Mouse (Mus musculus): ENCODE results near the gene Lgals9.

Lgals9 gene

GRCm38 (mm10) chr11:78984483-78985177, at the start of gene Lgals9:
Gene Lgals9 (minus strand): TSS chr11:78984946.
- DNase-seq (ENCODE audit: low read depth): peak; percentile 85

- DNase-seq (ENCODE audit: low read depth): peak; percentile 26
Measured at GRCm38 (mm10) chr11:79033636-79034035, 48.9 kb upstream of the Lgals9 start.

- DNase-seq (ENCODE audit: low read depth): no peak
Measured at GRCm38 (mm10) chr11:79033021-79033420, 48.3 kb upstream of the Lgals9 start.

GRCm38 (mm10) chr11:79031452-79031746, 46.7 kb upstream of the Lgals9 start:
- no peak for DNase-seq (ENCODE audit: low read depth)

GRCm38 (mm10) chr11:79030570-79031451, 46.1 kb upstream of the Lgals9 start:
- DNase-seq (ENCODE audit: low read depth): peak; percentile 83

- DNase-seq (ENCODE audit: low read depth): no peak
Measured at GRCm38 (mm10) chr11:79023751-79024150, 39.0 kb upstream of the Lgals9 start.

- peak; percentile 88 for DNase-seq (ENCODE audit: low read depth)
Measured at GRCm38 (mm10) chr11:79023342-79023741, 38.6 kb upstream of the Lgals9 start.

- DNase-seq (ENCODE audit: low read depth): no peak
Measured at GRCm38 (mm10) chr11:79022836-79023235, 38.1 kb upstream of the Lgals9 start.

GRCm38 (mm10) chr11:79020535-79021045, 35.8 kb upstream of the Lgals9 start:
- no peak for DNase-seq (ENCODE audit: low read depth)

- DNase-seq (ENCODE audit: low read depth): peak; percentile 75
Measured at GRCm38 (mm10) chr11:79019839-79020534, 35.2 kb upstream of the Lgals9 start.

- peak; percentile 90 for DNase-seq (ENCODE audit: low read depth)
Measured at GRCm38 (mm10) chr11:79018954-79019704, 34.4 kb upstream of the Lgals9 start.

GRCm38 (mm10) chr11:79017161-79017606, 32.4 kb upstream of the Lgals9 start:
- DNase-seq (ENCODE audit: low read depth): no peak

GRCm38 (mm10) chr11:79016236-79016635, 31.5 kb upstream of the Lgals9 start:
- DNase-seq (ENCODE audit: low read depth): no peak

GRCm38 (mm10) chr11:79015660-79016215, 31.0 kb upstream of the Lgals9 start:
- no peak for DNase-seq (ENCODE audit: low read depth)

- no peak for DNase-seq (ENCODE audit: low read depth)
Measured at GRCm38 (mm10) chr11:79014602-79015325, 30.0 kb upstream of the Lgals9 start.

GRCm38 (mm10) chr11:79013806-79014205, 29.1 kb upstream of the Lgals9 start:
- DNase-seq (ENCODE audit: low read depth): no peak

GRCm38 (mm10) chr11:79013056-79013455, 28.3 kb upstream of the Lgals9 start:
- DNase-seq (ENCODE audit: low read depth): no peak

- DNase-seq (ENCODE audit: low read depth): no peak
Measured at GRCm38 (mm10) chr11:79012529-79012928, 27.8 kb upstream of the Lgals9 start.

GRCm38 (mm10) chr11:79008891-79009290, 24.1 kb upstream of the Lgals9 start:
- DNase-seq (ENCODE audit: low read depth): no peak

- no peak for DNase-seq (ENCODE audit: low read depth)
Measured at GRCm38 (mm10) chr11:79008007-79008775, 23.4 kb upstream of the Lgals9 start.
